Mouse (Mus musculus) heart, embryonic 11.5 days (tissue): ENCODE data around the gene Ass1. TPM values are rescaled to one million over a fixed set of nuclear protein-coding genes. Genes with fewer than 3 reads are reported as not detected.

Experiments used
- ATAC-seq: fragments of 200-750 bp; cut with Nextera tagmentation; replicated peaks from 2 replicates; pipeline ENCODE4 v1.8.0; 2017; ENCODE audit warnings: moderate library complexity; ENCODE audit not compliant: insufficient number of reproducible peaks, low FRiP score, low TSS enrichment
- H3K27ac ChIP-seq: fragments of 300-500 bp; sonication (generic); 2 replicates; pipeline ENCODE4 v1.5.1; 2014; ENCODE audit warnings: mild to moderate bottlenecking, low read depth, low read length
- H3K27me3 ChIP-seq: fragments of 300-500 bp; sonication (generic); 2 replicates; pipeline ENCODE4 v1.6.1; 2014; ENCODE audit warnings: mild to moderate bottlenecking, low read length, mixed read lengths; ENCODE audit not compliant: control insufficient read depth, insufficient read depth
- H3K36me3 ChIP-seq: fragments of 300-500 bp; sonication (generic); 2 replicates; pipeline ENCODE4 v1.6.1; 2014; ENCODE audit warnings: mild to moderate bottlenecking, low read length, moderate library complexity, mixed read lengths; ENCODE audit not compliant: control insufficient read depth, insufficient read depth
- H3K4me1 ChIP-seq: fragments of 300-500 bp; sonication (generic); 2 replicates; pipeline ENCODE4 v1.6.1; 2014; ENCODE audit warnings: low read length; ENCODE audit not compliant: control insufficient read depth, insufficient read depth
- H3K4me2 ChIP-seq: fragments of 300-500 bp; sonication (generic); 2 replicates; pipeline ENCODE4 v1.6.1; 2014; ENCODE audit warnings: mild to moderate bottlenecking, moderate library complexity
- H3K4me3 ChIP-seq: fragments of 300-500 bp; sonication (generic); 2 replicates; pipeline ENCODE4 v1.5.1; 2014; ENCODE audit warnings: low read depth, low read length
- H3K9ac ChIP-seq: fragments of 300-500 bp; sonication (generic); 2 replicates; pipeline ENCODE4 v1.6.1; 2014; ENCODE audit warnings: mild to moderate bottlenecking, low read depth, low read length, moderate library complexity
- H3K9me3 ChIP-seq: fragments of 300-500 bp; sonication (generic); replicated peaks from 2 replicates; pipeline ENCODE4 v1.6.1; 2016; ENCODE audit warnings: low read length; ENCODE audit not compliant: control insufficient read depth
- WGBS: fragments of 180-500 bp; shearing (Covaris S2); extraction: QIAGEN DNeasy Blood & Tissue Kit; methylation state at CpG from one replicate; pipeline ENCODE4 v1.1.7; 2014; ENCODE audit not compliant: insufficient replicate concordance; 5-methylcytosine and 5-hydroxymethylcytosine counted together
- polyA plus RNA-seq: library from polyadenylated mRNA; unstranded; fragments of >200 nt; fragmentation: Nextera tagmentation; extraction: Ambion mirVana; gene quantifications from 2 replicates; pipeline ENCODE4 v1.2.1, GENCODE M21; 2014

Gene Ass1
- polyA plus RNA-seq, 1 experiment from 2014 or later: 9.0 TPM

- Histone ChIP-seq H3K4me3 (no peak overlapping the region), H3K9ac (no peak overlapping the region), H3K9me3 (no peaks in the 10 kb centered on the region), H3K36me3 (no peaks in the 10 kb centered on the region), H3K27me3 (0 out of 2 replicates have a peak, but pooled peaks cover 3% of the 10 kb centered on the region), H3K27ac (no peak overlapping the region), H3K4me2 (no peak overlapping the region), H3K4me1 (peaks cover 2% of the 10 kb centered on the region; the same call in 1 of the 2 replicates)
- 60% methylated on average over 11 of the region's 11 CpGs for WGBS
- no peak for ATAC-seq
Measured at GRCm38 (mm10) chr2:31442480-31443160, 27.4 kb upstream of the Ass1 start.

- Histone ChIP-seq H3K36me3 (no peaks in the 10 kb centered on the region), H3K27ac (no peak overlapping the region), H3K27me3 (0 out of 2 replicates have a peak, but pooled peaks cover 3% of the 10 kb centered on the region), H3K4me1 (peaks cover 11% of the 10 kb centered on the region), H3K9ac (no peak overlapping the region), H3K9me3 (no peaks in the 10 kb centered on the region), H3K4me2 (no peak overlapping the region), H3K4me3 (no peak overlapping the region)
- WGBS: 82% methylated on average over 4 of the region's 4 CpGs
- ATAC-seq: no peak
Measured at GRCm38 (mm10) chr2:31446036-31446435, 24.0 kb upstream of the Ass1 start.

- H3K27ac ChIP-seq: no peak overlapping the region
- no peak overlapping the region for H3K4me2 ChIP-seq
- no peaks in the 10 kb centered on the region for H3K36me3 ChIP-seq
- peaks cover 11% of the 10 kb centered on the region for H3K4me1 ChIP-seq
- no peaks in the 10 kb centered on the region for H3K9me3 ChIP-seq
- no peak for ATAC-seq
- no peak overlapping the region for H3K4me3 ChIP-seq
- 0 out of 2 replicates have a peak, but pooled peaks cover 3% of the 10 kb centered on the region for H3K27me3 ChIP-seq
- 62% methylated on average over 4 of the region's 4 CpGs for WGBS
- H3K9ac ChIP-seq: no peak overlapping the region
Measured at GRCm38 (mm10) chr2:31446456-31446855, 23.6 kb upstream of the Ass1 start.

- H3K27me3 ChIP-seq: 0 out of 2 replicates have a peak, but pooled peaks cover 3% of the 10 kb centered on the region
- WGBS: 74% methylated on average over 2 of the region's 2 CpGs
- no peak for ATAC-seq
Measured at GRCm38 (mm10) chr2:31447536-31447935, 22.5 kb upstream of the Ass1 start.

GRCm38 (mm10) chr2:31448756-31449440 is 21.1 kb upstream of the Ass1 start:
- 57% methylated on average over 3 of the region's 3 CpGs for WGBS
- no peak overlapping the region for H3K27ac ChIP-seq
- no peak overlapping the region for H3K4me3 ChIP-seq
- peaks cover 18% of the 10 kb centered on the region for H3K4me1 ChIP-seq
- no peak overlapping the region for H3K4me2 ChIP-seq
- H3K27me3 ChIP-seq: 0 out of 2 replicates have a peak, but pooled peaks cover 3% of the 10 kb centered on the region
- H3K9me3 ChIP-seq: no peaks in the 10 kb centered on the region
- H3K9ac ChIP-seq: no peak overlapping the region
- no peaks in the 10 kb centered on the region for H3K36me3 ChIP-seq
- ATAC-seq: no peak

More at GRCm38 (mm10) chr2:31447536-31447935, 22.5 kb upstream of the Ass1 start:
- Histone ChIP-seq H3K9me3 (no peaks in the 10 kb centered on the region), H3K4me1 (peaks cover 11% of the 10 kb centered on the region), H3K4me2 (no peak overlapping the region), H3K4me3 (no peak overlapping the region), H3K9ac (no peak overlapping the region), H3K36me3 (no peaks in the 10 kb centered on the region), H3K27ac (no peak overlapping the region)

- H3K36me3 ChIP-seq: no peaks in the 10 kb centered on the region
- no peak overlapping the region for H3K4me3 ChIP-seq
- ATAC-seq: no peak
- 0 out of 2 replicates have a peak, but pooled peaks cover 3% of the 10 kb centered on the region for H3K27me3 ChIP-seq
- H3K9ac ChIP-seq: no peak overlapping the region
- H3K27ac ChIP-seq: no peak overlapping the region
- H3K4me2 ChIP-seq: no peak overlapping the region
- peaks cover 22% of the 10 kb centered on the region for H3K4me1 ChIP-seq
- H3K9me3 ChIP-seq: no peaks in the 10 kb centered on the region
- 44% methylated on average over 4 of the region's 4 CpGs for WGBS
Measured at GRCm38 (mm10) chr2:31449441-31449815, 20.6 kb upstream of the Ass1 start.

GRCm38 (mm10) chr2:31449902-31450301 is 20.1 kb upstream of the Ass1 start:
- H3K4me1 ChIP-seq: peaks cover 26% of the 10 kb centered on the region
- 82% methylated on average over 4 of the region's 4 CpGs for WGBS
- H3K9ac ChIP-seq: no peak overlapping the region

GRCm38 (mm10) chr2:31450661-31451060 is 19.3 kb upstream of the Ass1 start:
- 0 out of 2 replicates have a peak, but pooled peaks cover 3% of the 10 kb centered on the region for H3K27me3 ChIP-seq
- no peaks in the 10 kb centered on the region for H3K36me3 ChIP-seq
- H3K4me3 ChIP-seq: no peak overlapping the region
- WGBS: 59% methylated on average over 3 of the region's 3 CpGs
- H3K4me1 ChIP-seq: peaks cover 29% of the 10 kb centered on the region
- H3K4me2 ChIP-seq: no peak overlapping the region
- no peak for ATAC-seq
- H3K27ac ChIP-seq: no peak overlapping the region
- H3K9me3 ChIP-seq: no peaks in the 10 kb centered on the region
- no peak overlapping the region for H3K9ac ChIP-seq

More at GRCm38 (mm10) chr2:31449902-31450301, 20.1 kb upstream of the Ass1 start:
- Histone ChIP-seq H3K4me2 (no peak overlapping the region), H3K4me3 (no peak overlapping the region), H3K27me3 (0 out of 2 replicates have a peak, but pooled peaks cover 3% of the 10 kb centered on the region), H3K9me3 (no peaks in the 10 kb centered on the region), H3K27ac (no peak overlapping the region), H3K36me3 (no peaks in the 10 kb centered on the region)
- ATAC-seq: no peak
